Mouse (Mus musculus) central nervous system, embryonic 14 days (tissue): Measurements from ENCODE around the gene Zbtb26. TPM values are rescaled to one million over a fixed set of nuclear protein-coding genes. Genes with fewer than 3 reads are reported as not detected.

ENCODE experiments used
- polyA plus RNA-seq: library from polyadenylated mRNA; depleted of rRNA; stranded (reverse); fragments of >200 nt; gene quantifications from 2 replicates; pipeline ENCODE4 v1.2.3, GENCODE M21; 2012; rRNA removed

Zbtb26 gene
- 10.1 and 10.4 TPM in 2 replicates for polyA plus RNA-seq

GRCm38 (mm10) chr2:37442611-37443591, at the start of gene Zbtb26, which contains the start of the genes Zbtb6 and Rabgap1:
Gene Zbtb26, minus strand, starts transcription at chr2:37443135.
Gene Zbtb6, minus strand, starts transcription at chr2:37443171.
Gene Rabgap1, plus strand, starts transcription at chr2:37443279.

DNA sequence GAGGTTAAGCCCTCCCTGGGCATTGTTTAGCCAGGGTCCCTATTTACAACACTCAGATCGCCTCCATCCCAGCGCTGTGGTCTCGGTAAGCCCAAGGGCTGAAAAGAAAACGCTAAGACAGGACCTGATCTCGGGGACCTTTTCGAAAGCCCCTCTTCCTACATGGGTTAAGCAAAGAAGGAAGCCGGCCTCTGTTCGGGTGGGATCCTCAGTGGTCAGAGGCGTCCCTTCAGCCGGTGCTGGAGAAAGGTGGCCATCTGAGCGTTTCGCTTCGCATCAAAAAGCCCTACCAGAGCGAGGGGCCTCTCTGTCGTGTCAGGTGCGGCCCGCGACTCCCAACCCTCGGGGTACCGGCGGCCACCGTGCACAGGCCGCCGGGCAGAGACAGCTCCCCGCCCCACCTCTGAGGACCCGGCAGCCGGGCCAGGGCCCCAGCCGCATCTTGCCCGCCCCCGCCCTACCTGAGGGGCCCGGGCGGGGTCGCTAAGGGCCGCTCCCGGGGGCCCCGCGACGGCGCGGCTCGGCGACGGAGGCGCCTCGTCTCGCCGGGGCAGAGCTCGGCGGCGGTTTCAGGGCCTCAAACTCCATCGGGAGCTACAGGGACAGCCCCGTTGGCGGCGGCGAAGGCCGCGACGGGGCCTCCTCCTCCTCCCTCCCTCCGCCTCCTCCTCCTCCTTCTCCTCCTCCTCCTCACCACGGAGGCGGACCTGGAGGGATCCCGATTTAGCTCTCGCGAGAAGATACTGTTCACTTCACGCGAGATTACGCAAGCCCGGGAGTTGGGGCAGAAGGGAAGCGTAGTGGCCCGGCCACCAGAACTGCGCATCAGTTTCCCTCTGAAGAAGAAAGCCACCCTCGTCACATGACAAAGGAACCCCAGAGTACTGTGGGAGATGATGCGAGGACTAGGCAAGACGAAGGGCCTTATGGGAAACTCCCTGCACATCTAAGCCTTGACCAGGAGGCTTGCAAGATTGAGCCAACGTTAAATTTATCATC, 20.3 kb downstream of the Zbtb26 start, which contains the start of gene Rc3h2:
Rc3h2 (minus strand) TSS at position 598 of the 999 bp plus-strand sequence.

Other genes starting within 250 kb of the Zbtb26 start
- not detected in 2 replicates for gene Olfr366, start 231.6 kb downstream of the Zbtb26 start, polyA plus RNA-seq
- not detected in 2 replicates for gene Olfr368, start 116.6 kb downstream of the Zbtb26 start, polyA plus RNA-seq
- gene Pdcl, start 83.8 kb downstream of the Zbtb26 start, polyA plus RNA-seq: 45.9 and 52.9 TPM in 2 replicates
- 24.4 and 26.7 TPM in 2 replicates for gene Rc3h2, start 20.2 kb downstream of the Zbtb26 start, polyA plus RNA-seq
- 12.5 and 14.4 TPM in 2 replicates for gene Zbtb6, start within 50 bp of the Zbtb26 start, polyA plus RNA-seq
- gene Rabgap1, start 144 bp upstream of the Zbtb26 start, polyA plus RNA-seq: 52.1 and 57.3 TPM in 2 replicates
- 7.0 and 8.0 TPM in 2 replicates for gene Gpr21, start 73.2 kb upstream of the Zbtb26 start, polyA plus RNA-seq